Mouse (Mus musculus) neural tube, embryonic 15.5 days (tissue): ENCODE data around the gene Skint10. TPM values are rescaled to one million over a fixed set of nuclear protein-coding genes. Genes with fewer than 3 reads are reported as not detected.

ENCODE experiments used
- ATAC-seq: fragments of 200-750 bp; cut with Nextera tagmentation; 2 replicates; pipeline ENCODE4 v1.8.0; 2017; ENCODE audit warnings: mild to moderate bottlenecking, moderate TSS enrichment, moderate library complexity; ENCODE audit not compliant: low FRiP score
- H3K27ac ChIP-seq: fragments of 300-500 bp; sonication (generic); replicated peaks from 2 replicates; pipeline ENCODE4 v1.5.1; 2015; ENCODE audit warnings: mild to moderate bottlenecking, inconsistent platforms
- H3K27me3 ChIP-seq: fragments of 300-500 bp; sonication (generic); replicated peaks from 2 replicates; pipeline ENCODE4 v1.6.1; 2015; ENCODE audit warnings: inconsistent platforms
- H3K36me3 ChIP-seq: fragments of 300-500 bp; sonication (generic); 2 replicates; pipeline ENCODE4 v1.6.1; 2015; ENCODE audit warnings: inconsistent platforms
- H3K4me1 ChIP-seq: fragments of 300-500 bp; sonication (generic); 2 replicates; pipeline ENCODE4 v1.6.1; 2015; ENCODE audit warnings: inconsistent platforms
- H3K4me2 ChIP-seq: fragments of 300-500 bp; sonication (generic); 2 replicates; pipeline ENCODE4 v1.6.1; 2015; ENCODE audit warnings: inconsistent platforms, mild to moderate bottlenecking, moderate library complexity
- H3K4me3 ChIP-seq: fragments of 300-500 bp; sonication (generic); replicated peaks from 2 replicates; pipeline ENCODE4 v1.5.1; 2015; ENCODE audit warnings: mild to moderate bottlenecking, inconsistent platforms
- H3K9ac ChIP-seq: fragments of 300-500 bp; sonication (generic); replicated peaks from 2 replicates; pipeline ENCODE4 v1.6.1; 2015; ENCODE audit warnings: mild to moderate bottlenecking, inconsistent platforms
- H3K9me3 ChIP-seq: fragments of 300-500 bp; sonication (generic); replicated peaks from 2 replicates; pipeline ENCODE4 v1.6.1; 2016; ENCODE audit warnings: inconsistent platforms
- WGBS: fragments of 180-500 bp; shearing (Covaris S2); methylation state at CpG from one replicate; pipeline ENCODE4 v1.1.7; 2015; ENCODE audit warnings: mixed read lengths; 5-methylcytosine and 5-hydroxymethylcytosine counted together
- polyA plus RNA-seq: library from polyadenylated mRNA; unstranded; fragments of >200 nt; fragmentation: Nextera tagmentation; extraction: Ambion mirVana; gene quantifications from 2 replicates; pipeline ENCODE4 v1.2.1, GENCODE M21; 2015

The Skint10 gene
- 2.0 TPM in 1 of 2 replicates, not detected in the other for polyA plus RNA-seq

DNA sequence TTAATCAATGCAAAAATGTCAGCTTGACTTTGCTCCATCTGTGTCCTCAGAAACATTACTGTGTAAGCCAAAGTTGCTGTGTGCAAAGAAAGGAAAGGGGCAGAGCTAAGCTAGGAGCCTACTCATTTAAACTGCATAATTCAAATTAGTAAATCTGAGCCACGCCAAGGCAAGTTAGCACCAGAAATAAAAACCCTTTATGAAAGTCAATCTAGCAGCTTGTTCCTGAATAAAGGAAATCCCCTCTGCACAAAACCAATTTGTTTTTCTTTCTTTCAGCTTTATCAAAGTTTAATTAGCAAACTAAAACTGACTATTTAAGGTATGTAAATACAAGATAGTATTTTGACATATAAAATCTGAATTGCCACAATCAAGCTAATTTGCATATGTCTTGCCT lies at the start of gene Skint10:
TSS of gene Skint10 (minus strand) at position 101 of the 400 bp plus-strand sequence.
- H3K4me2 ChIP-seq: no peak within 1 kb of the TSS
- no peaks in the 10 kb centered on the region for H3K36me3 ChIP-seq
- no peak within 1 kb of the TSS for H3K9ac ChIP-seq
- H3K27me3 ChIP-seq: no peaks in the 10 kb centered on the region
- H3K4me1 ChIP-seq: no peaks in the 10 kb centered on the region
- H3K9me3 ChIP-seq: 0 out of 2 replicates have a peak, but pooled peaks cover 4% of the 10 kb centered on the region
- WGBS: 92% methylated on average over 1 of the region's 1 CpGs
- H3K4me3 ChIP-seq: no peak within 1 kb of the TSS
- ATAC-seq: no peak
- H3K27ac ChIP-seq: no peak within 1 kb of the TSS

DNA sequence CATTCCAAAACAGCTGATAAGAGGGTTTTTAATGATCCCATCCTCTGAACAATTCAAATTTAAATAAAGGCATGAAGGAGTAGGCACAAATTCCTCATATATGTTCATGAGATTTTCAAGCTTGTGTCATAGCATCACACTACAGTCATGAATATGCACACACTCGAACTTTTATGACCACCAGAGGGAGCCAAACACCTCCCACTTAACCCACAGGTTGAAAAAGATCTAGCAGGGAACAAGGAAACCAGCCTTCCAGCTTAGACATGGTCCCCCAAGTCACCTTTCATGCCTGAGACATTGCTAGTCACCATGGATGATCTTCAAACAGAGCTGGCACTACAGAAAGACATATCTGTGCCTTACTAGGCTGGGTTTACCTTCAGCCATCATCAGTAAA lies 16.0 kb upstream of the Skint10 start:
- Histone ChIP-seq H3K4me3 (no peak overlapping the region), H3K27me3 (no peaks in the 10 kb centered on the region), H3K4me1 (no peaks in the 10 kb centered on the region), H3K9ac (no peak overlapping the region), H3K36me3 (no peaks in the 10 kb centered on the region), H3K9me3 (0 out of 2 replicates have a peak, but pooled peaks cover 9% of the 10 kb centered on the region), H3K27ac (no peak overlapping the region), H3K4me2 (no peak overlapping the region)
- ATAC-seq: no peak
- 3% methylated on average over 1 of the region's 1 CpGs for WGBS

Other genes starting within 250 kb of the Skint10 start
- gene Skint2, start 217.7 kb downstream of the Skint10 start, polyA plus RNA-seq: 1.4 TPM in 1 of 2 replicates, not detected in the other